Mouse (Mus musculus) thymus, adult 18-20 months (tissue): ENCODE results near the gene Rnls.

Source experiments
- DNase-seq, 2 experiments: peaks; one replicate each; pipeline ENCODE4 v3.0.0; 2022; ENCODE audit warnings: mixed read lengths in 2 of 2

Rnls gene

DNA sequence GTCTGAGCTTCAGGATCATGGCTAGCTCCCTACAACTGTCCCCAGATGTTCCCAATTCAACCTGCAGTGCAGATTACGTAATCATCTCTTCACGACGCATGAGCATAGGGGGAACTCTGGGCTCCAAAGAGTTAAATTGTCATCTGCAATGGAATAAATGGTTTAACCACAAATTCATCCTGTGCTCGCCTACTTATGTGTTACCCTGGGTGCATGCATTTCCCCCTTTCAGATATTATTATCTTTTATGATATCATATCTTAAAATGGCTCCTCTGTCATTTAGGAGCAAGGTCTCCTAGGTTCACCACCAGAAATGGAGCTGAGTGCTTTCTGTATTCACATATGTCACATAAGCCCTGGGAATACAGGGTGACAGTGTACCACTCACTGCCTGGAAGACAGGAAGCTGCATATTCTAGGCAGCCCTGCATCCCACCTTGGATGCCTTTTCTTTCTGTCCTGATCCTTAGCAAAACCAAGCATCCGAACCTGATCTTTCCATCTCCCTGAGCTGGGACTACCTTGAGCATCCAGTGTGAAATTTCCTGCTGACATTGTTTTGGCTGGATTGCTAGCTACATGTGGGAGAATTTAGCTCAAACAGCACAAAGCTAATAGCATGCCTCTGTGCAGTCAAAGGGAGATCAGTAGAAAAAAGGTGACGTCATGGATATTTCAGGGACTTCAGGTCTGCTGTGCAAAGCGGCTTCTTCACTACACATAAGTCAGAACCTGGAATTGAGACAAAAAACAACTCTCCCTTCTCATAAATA, 289.9 kb downstream of the Rnls start:
- no peak for DNase-seq

- DNase-seq, result peak in 1 of 2 experiments; percentile 69
Measured at GRCm38 (mm10) chr19:33101093-33102007, 290.7 kb downstream of the Rnls start.

DNA sequence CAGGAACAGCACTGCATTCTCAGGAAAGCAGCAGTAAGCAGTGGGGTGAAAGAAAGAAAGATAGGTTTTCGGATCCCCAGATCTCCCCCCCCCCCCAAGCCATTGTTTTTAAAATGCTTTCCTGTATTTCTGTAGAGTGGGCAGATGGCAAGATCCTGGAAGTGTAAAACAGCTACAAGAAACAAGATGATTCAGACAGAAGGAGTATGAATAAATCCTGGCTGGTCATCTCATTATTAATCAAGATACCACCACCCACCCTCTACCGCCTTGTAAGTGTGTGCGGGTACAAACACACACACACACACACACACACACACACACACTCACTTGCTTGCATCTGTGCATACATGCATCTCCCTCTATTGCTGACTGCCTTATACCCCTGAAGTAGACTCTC, 291.5 kb downstream of the Rnls start:
- DNase-seq, result no peak

DNA sequence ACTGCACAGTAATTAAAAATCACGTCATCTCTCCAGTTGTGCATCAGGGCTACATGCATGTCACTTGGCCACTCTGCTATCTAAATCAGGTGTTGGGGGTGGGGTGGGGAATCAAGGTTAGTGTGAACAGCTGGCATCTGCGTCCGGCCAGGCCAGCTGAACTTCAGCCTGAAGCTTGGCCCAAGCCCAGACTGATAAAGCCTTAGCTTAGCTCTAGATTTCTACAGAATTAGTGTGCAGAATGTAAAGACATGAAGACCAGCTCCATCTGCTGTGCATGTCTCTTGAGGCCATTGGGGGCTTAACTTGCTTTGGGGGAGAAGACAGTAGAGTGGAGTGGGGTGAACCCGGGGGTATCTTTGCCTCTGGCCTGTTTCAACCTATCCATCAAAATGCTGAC, 292.1 kb downstream of the Rnls start:
- no peak for DNase-seq

- no peak for DNase-seq
Measured at GRCm38 (mm10) chr19:33099201-33099788, 292.8 kb downstream of the Rnls start.

DNA sequence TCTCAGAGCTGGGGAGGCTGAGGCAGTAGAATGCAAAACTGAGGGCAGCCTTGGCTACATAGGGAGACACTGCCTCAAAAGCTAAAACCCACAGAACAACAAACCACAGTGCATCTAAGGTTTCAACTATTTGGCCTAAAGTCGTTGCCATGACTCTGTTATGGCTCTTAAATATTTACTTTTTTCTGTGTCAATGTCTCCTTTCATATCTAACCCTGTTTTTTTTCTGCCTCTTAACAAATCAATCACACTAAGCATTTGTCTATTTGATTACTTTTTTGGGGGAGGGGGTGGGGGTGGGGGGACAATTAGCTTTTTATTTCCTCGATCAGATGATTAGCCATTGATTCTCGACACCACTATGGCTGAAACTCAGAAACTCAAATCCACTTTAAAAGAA, 294.4 kb downstream of the Rnls start:
- no peak for DNase-seq

- no peak for DNase-seq
Measured at GRCm38 (mm10) chr19:33096581-33096980, 295.5 kb downstream of the Rnls start.

DNA sequence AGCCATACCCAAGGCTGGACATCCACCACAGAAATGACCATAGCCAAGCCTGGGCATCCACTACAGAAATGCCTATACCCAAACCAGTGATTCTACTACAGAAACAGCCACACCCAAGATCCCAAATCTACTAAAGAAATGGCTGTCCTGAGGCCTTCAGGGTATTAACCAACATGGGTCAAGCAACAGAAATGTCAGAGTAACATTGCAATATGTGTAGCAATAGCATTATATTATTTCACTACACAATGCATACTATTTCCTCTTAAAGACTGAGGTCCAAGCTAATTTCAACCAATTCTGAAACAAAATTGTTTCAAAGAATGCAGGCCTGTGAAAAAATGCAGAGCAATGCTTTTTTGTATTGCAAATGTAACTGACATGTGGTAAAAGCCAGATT, 299.5 kb downstream of the Rnls start:
- no peak for DNase-seq

GRCm38 (mm10) chr19:33091324-33091723, 300.8 kb downstream of the Rnls start:
- DNase-seq, result no peak

DNA sequence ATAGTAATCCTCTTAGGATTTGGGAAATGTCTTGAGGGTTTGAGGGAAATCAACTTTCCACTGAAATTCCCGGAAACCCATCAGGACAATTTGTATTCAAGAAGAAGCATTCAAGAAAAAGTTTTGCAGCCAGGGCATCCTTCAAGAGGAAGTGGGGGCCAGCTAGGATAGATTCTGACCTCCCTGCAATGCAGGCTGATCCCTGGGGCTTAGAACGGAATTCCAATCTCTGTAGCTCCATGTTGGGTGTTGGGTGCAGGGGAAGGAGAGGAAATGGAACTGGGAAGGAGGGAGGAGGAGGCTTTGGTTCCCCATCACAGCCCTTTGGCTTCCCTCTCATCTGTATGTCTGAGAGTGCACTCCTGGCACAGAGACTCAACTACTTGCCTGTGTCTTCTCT, 303.2 kb downstream of the Rnls start:
- no peak for DNase-seq

GRCm38 (mm10) chr19:33087961-33088360, 304.1 kb downstream of the Rnls start:
- peak in 1 of 2 experiments; percentile 15 for DNase-seq
